Mouse (Mus musculus): ENCODE data around the gene Cbx2. TPM values are rescaled to one million over a fixed set of nuclear protein-coding genes. Genes with fewer than 3 reads are reported as not detected.
A peak's percentile ranks its signal among the peaks of the same experiment; 100 is the strongest.

The Cbx2 gene
- polyA plus RNA-seq, 1 experiment from 2014 or later = 65.0 TPM

DNA sequence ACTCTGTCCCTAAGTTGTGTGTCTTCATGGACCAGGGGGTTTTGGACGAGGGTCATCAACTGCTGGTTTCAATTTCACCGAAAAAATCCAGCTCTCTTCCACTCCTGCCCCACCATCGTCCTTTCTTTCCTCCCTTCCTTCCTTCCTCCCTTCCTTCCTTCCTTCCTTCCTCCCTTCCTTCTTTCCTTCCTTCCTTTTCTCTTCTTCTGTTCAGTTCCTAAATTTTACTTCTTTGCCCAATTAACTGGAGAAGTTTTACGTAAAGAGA lies 20.4 kb downstream of the Cbx2 start:
- H3K4me3 ChIP-seq (ENCODE audit: low read depth, low read length) = no peak overlapping the region
- no peak overlapping the region for H3K9ac ChIP-seq (ENCODE audit: low read length)
- DNase-seq (ENCODE audit: low spot score) (no peak), ATAC-seq (ENCODE audit: insufficient read depth, low FRiP score, low TSS enrichment) (no peak)
- H3K27me3 ChIP-seq (ENCODE audit: control insufficient read depth, insufficient read depth, low read length) = peaks cover 84% of the 10 kb centered on the region
- no peaks in the 10 kb centered on the region for H3K9me3 ChIP-seq (ENCODE audit: control insufficient read depth, low read length)
- no peak overlapping the region for H3K27ac ChIP-seq (ENCODE audit: low read depth, low read length)
- no peaks in the 10 kb centered on the region for H3K36me3 ChIP-seq (ENCODE audit: control insufficient read depth, insufficient read depth, low read length)
- H3K4me1 ChIP-seq (ENCODE audit: control insufficient read depth, insufficient read depth, low read length) = peaks cover 39% of the 10 kb centered on the region
- WGBS = under 1% methylated on average over 4 of the region's 4 CpGs
- no peak overlapping the region for H3K4me2 ChIP-seq (ENCODE audit: low read depth)

DNA sequence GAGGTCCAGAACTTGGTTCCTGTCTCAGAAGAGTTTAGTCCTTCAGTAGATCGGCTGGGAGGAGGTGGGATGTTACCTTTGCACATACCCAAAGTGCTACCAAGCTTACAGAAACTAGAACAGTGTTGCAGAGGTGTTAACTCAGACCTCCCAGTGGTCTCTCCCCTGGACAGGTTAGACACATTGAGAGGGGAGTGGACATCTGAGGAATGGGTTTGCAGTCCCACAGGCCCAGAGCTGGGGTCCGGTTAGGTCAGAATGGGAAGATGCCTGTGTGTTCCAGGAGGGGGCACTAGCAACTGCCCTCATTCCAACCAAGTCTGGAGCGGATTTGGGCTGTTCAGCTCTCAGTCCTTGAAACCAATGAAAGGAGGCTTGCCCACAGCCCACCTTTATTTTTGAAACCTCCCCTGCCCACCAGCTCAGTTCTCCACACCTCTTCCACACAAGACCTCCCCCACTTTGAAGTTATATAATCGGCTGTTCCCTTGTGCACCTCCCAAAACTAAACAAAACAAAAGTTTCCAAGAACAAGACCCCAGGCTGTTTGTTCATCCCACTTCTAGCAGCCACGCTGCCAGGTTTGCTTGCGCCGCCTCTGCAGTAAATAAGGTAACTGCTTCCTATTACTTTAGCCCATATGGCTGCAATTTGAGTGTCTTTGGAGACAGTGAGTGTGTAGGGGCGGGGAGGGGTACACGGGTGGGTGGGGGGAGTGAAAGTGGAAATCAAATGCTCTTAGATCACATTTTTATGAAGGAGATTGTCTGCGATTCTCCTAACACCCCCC lies 21.2 kb downstream of the Cbx2 start:
- WGBS = under 1% methylated on average over 10 of the region's 10 CpGs
- Histone ChIP-seq H3K4me1 (ENCODE audit: control insufficient read depth, insufficient read depth, low read length) (peaks cover 41% of the 10 kb centered on the region), H3K27me3 (ENCODE audit: control insufficient read depth, insufficient read depth, low read length) (peaks cover 84% of the 10 kb centered on the region), H3K36me3 (ENCODE audit: control insufficient read depth, insufficient read depth, low read length) (no peaks in the 10 kb centered on the region), H3K9me3 (ENCODE audit: control insufficient read depth, low read length) (no peaks in the 10 kb centered on the region), H3K27ac (ENCODE audit: low read depth, low read length) (no peak overlapping the region), H3K9ac (ENCODE audit: low read length) (no peak overlapping the region), H3K4me3 (ENCODE audit: low read depth, low read length) (no peak overlapping the region), H3K4me2 (ENCODE audit: low read depth) (no peak overlapping the region)
- no peak for ATAC-seq (ENCODE audit: insufficient read depth, low FRiP score, low TSS enrichment)
- DNase-seq (ENCODE audit: low spot score) = peak; percentile 47

DNA sequence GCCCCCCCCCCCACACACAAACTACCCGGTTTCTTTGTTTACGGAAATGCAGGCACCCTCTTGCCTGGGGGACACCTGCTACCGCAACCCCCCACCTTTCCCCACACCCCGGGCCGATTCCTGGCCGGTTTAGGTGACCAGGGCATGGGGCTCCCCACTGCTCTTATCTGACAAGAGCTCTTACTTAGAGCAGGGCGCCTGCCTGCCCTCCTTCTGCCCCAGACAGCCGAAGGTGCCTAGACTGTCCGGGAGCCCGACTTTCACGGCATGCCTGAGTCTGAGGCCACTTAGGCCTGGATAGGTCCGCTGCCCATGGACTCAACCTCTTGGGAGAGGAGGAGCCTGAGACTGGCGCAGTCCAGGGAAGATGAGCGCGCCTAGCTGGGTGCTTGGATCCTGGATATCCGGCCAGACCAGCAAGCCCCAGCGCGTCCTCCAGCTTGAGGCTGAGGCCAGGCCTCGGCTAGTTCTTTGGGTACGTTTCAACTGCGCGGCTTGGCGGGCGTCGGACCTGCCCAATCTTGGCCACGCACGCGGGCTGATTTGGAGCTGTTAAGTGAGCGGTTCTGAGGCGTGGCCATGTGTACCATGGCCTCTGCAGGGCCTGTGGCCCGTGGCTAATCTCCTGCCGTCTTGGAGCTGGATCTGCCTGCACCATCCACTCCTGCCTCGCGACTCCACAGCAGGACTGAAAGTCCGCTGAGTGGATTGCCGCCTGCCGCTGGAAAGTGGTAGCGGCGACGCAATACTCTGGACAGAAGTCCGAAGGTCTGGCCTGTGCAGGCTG lies 22.0 kb downstream of the Cbx2 start:
- Histone ChIP-seq H3K9ac (ENCODE audit: low read length) (no peak overlapping the region), H3K36me3 (ENCODE audit: control insufficient read depth, insufficient read depth, low read length) (no peaks in the 10 kb centered on the region), H3K9me3 (ENCODE audit: control insufficient read depth, low read length) (no peaks in the 10 kb centered on the region), H3K4me2 (ENCODE audit: low read depth) (no peak overlapping the region), H3K4me3 (ENCODE audit: low read depth, low read length) (no peak overlapping the region), H3K27me3 (ENCODE audit: control insufficient read depth, insufficient read depth, low read length) (peaks cover 87% of the 10 kb centered on the region), H3K4me1 (ENCODE audit: control insufficient read depth, insufficient read depth, low read length) (peaks cover 34% of the 10 kb centered on the region), H3K27ac (ENCODE audit: low read depth, low read length) (no peak overlapping the region)
- DNase-seq (ENCODE audit: low spot score) (peak; percentile 66), ATAC-seq (ENCODE audit: insufficient read depth, low FRiP score, low TSS enrichment) (no peak)
- 1% methylated on average over 41 of the region's 41 CpGs for WGBS

DNA sequence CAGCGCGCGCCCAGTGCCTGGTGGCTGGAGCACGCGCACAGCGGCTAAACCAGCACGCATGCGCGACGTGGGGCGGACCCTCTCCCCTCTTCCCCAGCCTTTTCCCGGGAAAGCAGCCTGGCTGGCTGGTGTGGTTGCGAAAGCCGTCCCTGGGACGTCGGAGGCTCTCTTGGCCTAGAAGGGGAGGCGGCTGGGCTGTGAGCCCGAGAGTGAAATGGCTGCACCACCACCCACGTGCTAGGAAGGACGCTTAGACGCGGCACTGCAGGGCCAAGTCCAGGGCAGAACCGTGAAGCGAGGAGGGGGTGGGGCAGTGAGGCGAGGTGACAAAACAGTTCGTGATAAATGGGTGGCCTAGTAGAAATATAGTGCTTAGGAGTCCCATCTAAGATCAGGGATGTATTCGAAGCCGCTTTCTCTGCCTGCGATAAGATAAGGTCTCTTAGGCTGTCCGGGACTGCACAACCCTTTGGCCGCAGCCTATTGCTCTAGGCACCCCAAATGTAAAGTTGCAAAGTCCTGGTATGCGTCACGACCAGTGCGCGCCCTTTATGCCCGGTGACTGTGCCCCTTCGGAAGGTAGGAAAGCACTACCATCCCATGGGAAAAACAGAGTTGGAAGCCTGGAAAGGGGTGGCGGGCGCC lies 24.0 kb downstream of the Cbx2 start:
- WGBS = 1% methylated on average over 39 of the region's 39 CpGs
- peaks cover 100% of the 10 kb centered on the region for H3K27me3 ChIP-seq (ENCODE audit: control insufficient read depth, insufficient read depth, low read length)
- H3K27ac ChIP-seq (ENCODE audit: low read depth, low read length) = no peak overlapping the region
- H3K9ac ChIP-seq (ENCODE audit: low read length) = peak overlapping the region; percentile 29; the same call in 1 of the 2 replicates
- H3K4me1 ChIP-seq (ENCODE audit: control insufficient read depth, insufficient read depth, low read length) = peaks cover 23% of the 10 kb centered on the region
- ATAC-seq (ENCODE audit: insufficient read depth, low FRiP score, low TSS enrichment) (no peak), DNase-seq (ENCODE audit: low spot score) (peak; percentile 78)
- H3K9me3 ChIP-seq (ENCODE audit: control insufficient read depth, low read length) = no peaks in the 10 kb centered on the region
- H3K4me3 ChIP-seq (ENCODE audit: low read depth, low read length) = peak overlapping the region; percentile 31
- H3K4me2 ChIP-seq (ENCODE audit: low read depth) = peak overlapping the region; percentile 56
- no peaks in the 10 kb centered on the region for H3K36me3 ChIP-seq (ENCODE audit: control insufficient read depth, insufficient read depth, low read length)

DNA sequence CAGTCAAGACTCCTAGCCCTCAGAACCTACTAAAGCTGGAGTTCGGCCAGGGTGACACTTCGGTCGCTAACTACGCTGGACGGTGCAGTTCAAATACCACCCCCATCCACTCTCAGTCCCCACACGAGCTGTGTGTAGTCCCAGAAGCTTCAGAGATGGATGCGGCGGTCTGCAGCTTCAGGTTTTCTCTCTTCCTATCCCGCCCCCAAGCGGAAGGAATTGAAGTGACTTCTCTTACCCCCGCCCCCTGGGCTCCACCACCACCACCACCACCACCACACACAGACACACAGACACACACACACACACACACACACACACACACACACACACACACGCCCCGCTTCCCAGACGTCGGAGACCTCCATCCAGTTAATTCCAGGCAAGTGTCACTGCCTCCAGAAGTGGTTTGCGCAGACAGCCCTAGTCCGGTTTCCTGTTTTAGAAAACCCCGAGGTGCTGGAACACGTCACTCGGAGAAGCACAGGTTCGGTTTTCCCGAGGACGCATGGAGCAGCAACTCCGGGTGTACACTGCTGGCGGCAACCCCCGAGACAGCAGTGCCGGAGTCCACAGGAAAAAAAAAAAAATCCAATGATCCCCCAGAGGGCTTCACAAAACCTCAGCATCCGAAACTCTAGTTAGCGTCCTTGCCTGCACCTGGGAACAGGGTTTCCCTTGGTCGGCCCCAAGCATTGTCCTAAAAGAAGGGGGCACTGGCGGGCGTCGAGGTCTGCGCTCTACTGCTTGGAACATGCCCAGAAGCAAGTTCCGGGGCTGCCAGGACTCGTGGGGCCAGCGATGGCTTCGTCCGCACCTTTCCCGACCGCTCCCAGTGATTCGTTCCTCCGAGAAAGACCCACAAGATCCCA lies 24.7 kb downstream of the Cbx2 start:
- Histone ChIP-seq H3K36me3 (ENCODE audit: control insufficient read depth, insufficient read depth, low read length) (no peaks in the 10 kb centered on the region), H3K9ac (ENCODE audit: low read length) (no peak overlapping the region), H3K4me3 (ENCODE audit: low read depth, low read length) (peak overlapping the region; percentile 31; the same call in 1 of the 2 replicates), H3K4me2 (ENCODE audit: low read depth) (peak overlapping the region; percentile 56), H3K9me3 (ENCODE audit: control insufficient read depth, low read length) (no peaks in the 10 kb centered on the region), H3K27ac (ENCODE audit: low read depth, low read length) (no peak overlapping the region), H3K4me1 (ENCODE audit: control insufficient read depth, insufficient read depth, low read length) (peaks cover 22% of the 10 kb centered on the region), H3K27me3 (ENCODE audit: control insufficient read depth, insufficient read depth, low read length) (peaks cover 100% of the 10 kb centered on the region)
- ATAC-seq (ENCODE audit: insufficient read depth, low FRiP score, low TSS enrichment) (no peak; the same call in 1 of the 2 replicates), DNase-seq (ENCODE audit: low spot score) (peak; percentile 68)
- under 1% methylated on average over 42 of the region's 43 CpGs for WGBS

DNA sequence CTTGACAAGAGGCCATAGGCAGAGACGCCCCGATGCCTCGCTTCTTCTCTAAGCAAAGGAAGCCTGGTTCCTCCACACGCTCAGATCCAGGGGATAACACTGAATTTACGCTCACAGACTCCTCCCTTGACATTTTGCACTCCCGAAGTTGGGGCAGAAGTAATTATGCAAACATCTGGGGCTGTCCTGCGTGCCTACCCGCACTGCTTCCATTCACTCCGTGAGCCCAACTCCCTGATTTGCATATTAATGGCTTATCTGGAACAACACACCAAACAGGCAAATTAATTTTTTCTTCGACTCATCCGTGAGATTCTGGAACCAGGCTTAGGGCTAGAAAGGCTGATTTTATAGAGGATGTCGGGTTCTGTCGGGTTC lies 25.4 kb downstream of the Cbx2 start:
- no peak overlapping the region for H3K4me2 ChIP-seq (ENCODE audit: low read depth)
- no peaks in the 10 kb centered on the region for H3K36me3 ChIP-seq (ENCODE audit: control insufficient read depth, insufficient read depth, low read length)
- H3K9ac ChIP-seq (ENCODE audit: low read length) = no peak overlapping the region; the same call in 1 of the 2 replicates
- H3K4me1 ChIP-seq (ENCODE audit: control insufficient read depth, insufficient read depth, low read length) = peaks cover 29% of the 10 kb centered on the region
- DNase-seq (ENCODE audit: low spot score) (peak; percentile 53), ATAC-seq (ENCODE audit: insufficient read depth, low FRiP score, low TSS enrichment) (peak; percentile 20; the same call in 1 of the 2 replicates)
- under 1% methylated on average over 13 of the region's 13 CpGs for WGBS
- no peak overlapping the region for H3K27ac ChIP-seq (ENCODE audit: low read depth, low read length)
- no peaks in the 10 kb centered on the region for H3K9me3 ChIP-seq (ENCODE audit: control insufficient read depth, low read length)
- H3K4me3 ChIP-seq (ENCODE audit: low read depth, low read length) = no peak overlapping the region
- H3K27me3 ChIP-seq (ENCODE audit: control insufficient read depth, insufficient read depth, low read length) = peaks cover 97% of the 10 kb centered on the region

DNA sequence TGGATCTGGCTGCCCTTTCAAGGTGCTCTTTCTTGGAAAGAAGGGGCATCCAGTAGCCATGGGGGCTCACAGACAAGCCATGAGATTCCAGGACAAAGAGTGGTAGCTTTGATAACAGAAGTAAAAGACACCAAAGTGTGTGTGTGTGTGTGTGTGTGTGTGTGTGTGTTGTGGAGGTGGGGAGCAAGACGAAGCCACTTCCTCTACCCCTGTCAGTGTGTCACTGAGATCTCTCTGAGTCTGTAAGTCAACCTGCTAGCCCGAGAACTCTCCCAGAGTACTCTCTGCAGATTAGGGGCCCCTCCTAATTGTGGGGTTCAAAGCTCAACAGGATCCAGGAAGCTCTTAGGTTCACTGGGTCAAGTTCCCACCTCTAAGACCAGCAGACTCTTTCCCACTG lies 27.6 kb downstream of the Cbx2 start:
- H3K27me3 ChIP-seq (ENCODE audit: control insufficient read depth, insufficient read depth, low read length) = peaks cover 92% of the 10 kb centered on the region
- H3K9me3 ChIP-seq (ENCODE audit: control insufficient read depth, low read length) = no peaks in the 10 kb centered on the region
- DNase-seq (ENCODE audit: low spot score) = no peak
- no peaks in the 10 kb centered on the region for H3K36me3 ChIP-seq (ENCODE audit: control insufficient read depth, insufficient read depth, low read length)
- no peak overlapping the region for H3K27ac ChIP-seq (ENCODE audit: low read depth, low read length)
- no peak for ATAC-seq (ENCODE audit: insufficient read depth, low FRiP score, low TSS enrichment)
- H3K4me2 ChIP-seq (ENCODE audit: low read depth) = no peak overlapping the region
- H3K4me1 ChIP-seq (ENCODE audit: control insufficient read depth, insufficient read depth, low read length) = peaks cover 39% of the 10 kb centered on the region
- H3K9ac ChIP-seq (ENCODE audit: low read length) = no peak overlapping the region
- H3K4me3 ChIP-seq (ENCODE audit: low read depth, low read length) = no peak overlapping the region
- WGBS = 0% methylated on average over 2 of the region's 2 CpGs

DNA sequence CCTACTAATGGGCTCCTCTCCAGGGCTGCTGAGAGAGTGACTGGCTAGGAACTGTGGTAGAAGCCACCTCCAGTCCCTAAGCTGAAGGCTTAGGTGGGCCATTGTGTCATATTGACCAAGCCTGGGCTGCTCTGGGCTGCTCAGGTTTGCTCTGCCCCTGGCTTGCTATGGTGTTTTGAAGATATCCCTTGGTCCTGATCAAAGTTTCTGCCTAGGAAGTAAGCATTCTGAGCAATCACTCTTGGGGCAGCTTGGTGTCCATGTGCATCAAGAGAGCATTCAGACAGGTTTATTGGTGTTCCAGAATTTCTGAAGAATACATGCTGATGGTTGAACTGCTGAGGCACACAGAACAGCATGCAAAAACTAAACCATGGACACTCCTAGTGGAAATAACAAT lies 28.7 kb downstream of the Cbx2 start:
- no peaks in the 10 kb centered on the region for H3K36me3 ChIP-seq (ENCODE audit: control insufficient read depth, insufficient read depth, low read length)
- H3K9me3 ChIP-seq (ENCODE audit: control insufficient read depth, low read length) = no peaks in the 10 kb centered on the region
- no peak for DNase-seq (ENCODE audit: low spot score)
- H3K4me2 ChIP-seq (ENCODE audit: low read depth) = no peak overlapping the region
- no peak for ATAC-seq (ENCODE audit: insufficient read depth, low FRiP score, low TSS enrichment)
- H3K4me1 ChIP-seq (ENCODE audit: control insufficient read depth, insufficient read depth, low read length) = peaks cover 39% of the 10 kb centered on the region
- no peak overlapping the region for H3K4me3 ChIP-seq (ENCODE audit: low read depth, low read length)
- no peak overlapping the region for H3K27ac ChIP-seq (ENCODE audit: low read depth, low read length)
- no peak overlapping the region for H3K9ac ChIP-seq (ENCODE audit: low read length)
- peaks cover 91% of the 10 kb centered on the region for H3K27me3 ChIP-seq (ENCODE audit: control insufficient read depth, insufficient read depth, low read length)

All from neural tube, embryonic 11.5 days (tissue).